Mouse (Mus musculus): ENCODE results near the gene Spc24.
"Not testable (repeated sequence)": the region's sequence is repeated elsewhere in the genome, so short reads cannot be mapped to it uniquely, and the experiment has no call there.

Spc24 gene

DNA sequence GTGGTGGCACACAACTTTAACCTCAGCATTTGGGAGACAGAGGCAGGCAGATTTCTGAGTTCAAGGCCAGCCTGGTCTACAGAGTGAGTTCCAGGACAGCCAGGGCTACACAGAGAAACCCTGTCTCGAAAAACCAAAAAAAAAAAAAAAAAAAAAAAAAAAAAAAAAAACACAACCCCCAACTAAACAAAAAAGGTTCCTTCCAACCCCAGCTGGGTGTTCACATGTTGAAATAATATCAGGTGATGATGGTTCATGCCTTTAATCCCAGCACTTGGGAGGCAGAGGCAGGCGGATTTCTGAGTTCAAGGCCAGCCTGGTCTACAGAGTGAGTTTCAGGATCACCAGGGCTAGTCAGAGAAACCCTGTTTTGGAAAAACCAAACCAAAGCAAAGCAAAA lies 26.2 kb upstream of the Spc24 start:
- in situ Hi-C loops (cut with MboI; ENCODE audit: low sequenced_read_pairs) = not testable (repeated sequence)

DNA sequence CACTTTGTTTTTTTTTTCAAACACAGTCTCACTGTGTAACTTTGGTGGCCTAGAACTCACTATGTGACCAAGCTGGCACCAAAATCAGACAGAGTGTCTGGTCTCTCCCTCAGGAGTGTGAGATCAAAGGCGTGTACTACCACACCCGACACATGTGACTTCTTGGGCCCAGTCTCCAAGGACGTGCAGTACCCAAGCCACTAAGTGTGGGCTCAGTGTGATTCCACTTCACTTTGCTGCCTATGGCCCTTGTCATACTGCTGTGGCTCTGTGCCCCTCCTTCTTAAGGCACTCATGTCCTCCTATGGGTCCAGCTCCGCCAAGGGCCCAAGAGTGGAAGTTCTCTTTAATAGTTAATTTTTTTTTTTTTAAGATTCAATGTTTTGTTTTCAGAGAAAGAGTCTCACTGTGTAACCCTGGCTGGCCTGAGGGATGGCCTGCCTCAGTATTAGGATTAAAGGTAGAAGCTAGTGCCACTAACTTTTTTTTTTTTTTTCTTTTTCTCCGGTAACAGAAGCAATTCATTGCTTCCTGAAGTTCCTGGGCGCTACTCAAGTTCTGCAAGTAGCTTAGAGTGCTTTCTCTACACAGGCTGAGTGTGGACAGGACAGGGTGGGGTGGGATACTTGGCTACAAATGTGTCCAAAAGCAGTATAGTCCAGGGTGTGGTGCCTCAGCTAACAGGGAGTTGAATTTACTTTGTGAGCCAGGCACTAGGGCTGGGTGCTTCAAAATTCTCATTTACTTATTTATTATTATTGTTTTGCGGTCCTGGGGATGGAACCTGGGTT lies 24.6 kb upstream of the Spc24 start:
- in situ Hi-C loops (cut with MboI; ENCODE audit: low sequenced_read_pairs) = no loop called here

DNA sequence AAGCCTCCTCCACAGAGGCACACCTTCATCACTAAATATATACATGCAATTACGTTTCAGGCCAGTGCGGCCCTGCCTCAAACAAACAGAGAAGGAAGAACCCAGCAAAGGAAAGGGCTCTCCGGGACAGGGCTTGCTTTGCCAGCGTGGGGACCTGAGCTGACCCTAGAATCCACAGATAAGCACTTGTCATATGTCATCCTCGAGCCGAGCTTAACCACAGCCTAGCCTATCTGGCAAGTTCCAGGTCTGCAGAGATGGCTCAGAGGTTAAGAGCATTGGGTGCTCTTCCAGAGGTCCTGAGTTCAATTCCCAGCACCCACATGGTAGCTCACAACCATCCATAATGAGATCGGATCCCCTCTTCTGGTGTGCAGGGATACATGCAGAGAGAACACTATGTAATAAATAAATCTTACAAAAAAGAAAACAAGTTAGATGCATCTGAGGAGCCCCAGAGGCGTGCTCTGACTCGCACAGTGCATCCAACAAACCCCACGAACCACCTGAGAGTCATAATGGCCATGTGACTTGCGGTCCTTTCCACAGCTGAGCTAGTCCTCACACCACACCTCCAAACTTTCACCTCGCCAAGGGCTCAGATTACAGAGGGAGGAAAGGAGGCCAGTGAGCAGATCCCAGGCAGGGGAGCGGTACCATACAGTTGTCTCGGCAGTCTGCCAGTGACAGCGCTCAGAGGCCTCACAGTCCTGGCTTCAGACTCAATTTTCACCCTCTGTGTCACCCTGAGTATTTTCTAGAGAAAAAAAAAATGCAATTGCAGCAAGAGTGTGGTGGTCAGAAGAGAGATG lies 21.8 kb upstream of the Spc24 start:
- in situ Hi-C loops (cut with MboI; ENCODE audit: low sequenced_read_pairs) = no loop called here

DNA sequence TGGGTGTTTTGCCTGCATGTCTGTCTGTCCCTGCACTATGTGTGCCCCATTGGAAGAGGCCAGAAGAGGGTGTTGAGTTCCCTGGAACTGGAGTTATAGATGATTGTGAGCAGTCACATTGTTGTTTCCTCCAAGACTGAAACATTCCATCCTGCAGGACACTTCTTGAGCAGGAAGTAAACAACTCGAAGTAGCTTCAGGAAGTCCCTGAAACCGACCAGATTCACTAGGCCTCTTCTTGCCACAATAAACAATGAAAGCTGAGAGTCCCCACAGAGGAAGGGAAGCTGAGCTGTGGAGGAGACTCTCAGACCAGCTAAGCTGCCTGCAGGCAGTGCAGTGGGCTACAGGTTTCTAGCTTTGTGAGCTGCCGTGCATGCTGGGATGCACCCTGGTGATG lies 17.6 kb upstream of the Spc24 start:
- in situ Hi-C loops (cut with MboI; ENCODE audit: low sequenced_read_pairs) = no loop called here

DNA sequence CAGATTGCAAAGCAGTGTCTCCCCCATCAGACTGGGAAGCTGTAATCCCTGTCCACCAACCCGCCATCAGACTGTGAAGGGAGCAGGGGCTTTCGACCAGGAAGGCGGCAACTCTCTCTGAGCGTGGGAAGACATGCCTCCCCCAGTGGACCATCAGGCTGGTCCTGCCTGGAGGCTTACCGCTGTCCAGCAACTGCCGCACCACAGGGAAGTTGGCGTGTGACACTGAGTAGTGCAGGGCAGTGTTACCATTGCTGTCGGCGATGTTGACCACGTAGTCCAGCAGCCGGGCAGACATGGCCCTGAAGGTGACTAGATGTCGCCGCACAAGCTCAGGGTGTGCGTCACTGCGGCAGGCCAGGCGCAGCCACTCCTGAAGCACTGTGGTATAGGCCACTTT lies 14.2 kb upstream of the Spc24 start:
- in situ Hi-C loops (cut with MboI; ENCODE audit: low sequenced_read_pairs) = no loop called here

DNA sequence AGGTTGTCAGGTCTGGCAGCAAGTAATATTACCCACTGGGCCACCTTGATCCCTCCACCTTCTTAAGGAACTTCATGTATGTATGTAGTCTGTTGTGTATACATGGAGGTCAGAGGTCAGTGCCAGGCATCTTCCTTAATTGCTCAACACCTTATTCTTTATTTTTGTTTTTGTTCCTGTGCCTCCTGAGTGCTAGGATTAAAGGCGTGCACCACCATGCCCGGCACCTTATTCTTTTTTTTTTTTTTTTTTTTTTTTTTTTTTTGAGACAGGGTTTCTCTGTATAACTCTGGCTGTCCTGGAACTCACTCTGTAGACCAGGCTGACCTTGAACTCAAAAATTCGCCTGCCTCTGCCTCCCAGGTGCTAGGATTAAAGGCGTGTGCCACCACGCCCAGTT lies 13.3 kb upstream of the Spc24 start:
- in situ Hi-C loops (cut with MboI; ENCODE audit: low sequenced_read_pairs) = not testable (repeated sequence)

DNA sequence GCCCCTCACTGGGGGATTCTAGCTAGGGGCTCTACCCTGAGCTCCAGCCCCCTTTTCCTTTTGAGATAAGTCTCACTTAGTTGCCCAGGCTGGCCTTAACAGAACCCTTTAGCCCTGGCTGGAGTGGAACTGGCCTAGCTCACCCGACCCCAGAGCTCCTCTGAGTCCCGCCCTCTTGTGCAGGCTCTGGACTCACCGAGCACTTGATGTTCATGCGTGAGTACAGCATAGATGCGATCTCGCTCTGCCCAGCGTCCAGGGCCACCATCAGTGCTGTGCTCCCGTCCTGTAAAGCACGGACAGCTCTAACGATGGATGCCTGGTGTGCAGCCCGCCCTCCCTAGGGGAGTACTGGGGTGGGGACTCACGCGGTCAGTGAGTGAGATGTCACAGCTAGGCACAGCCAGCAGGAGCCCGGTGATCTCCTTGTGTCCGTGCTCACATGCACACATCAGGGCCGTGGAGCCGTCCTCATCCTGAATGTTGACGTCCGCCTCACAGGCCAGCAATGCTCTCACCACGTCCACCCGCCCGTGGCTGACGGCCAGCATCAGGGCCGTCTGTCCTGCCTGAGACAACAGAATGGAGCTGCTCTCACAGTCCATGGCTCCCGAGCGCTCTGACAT lies 9.6 kb upstream of the Spc24 start:
- in situ Hi-C loops (cut with MboI; ENCODE audit: low sequenced_read_pairs) = no loop called here

DNA sequence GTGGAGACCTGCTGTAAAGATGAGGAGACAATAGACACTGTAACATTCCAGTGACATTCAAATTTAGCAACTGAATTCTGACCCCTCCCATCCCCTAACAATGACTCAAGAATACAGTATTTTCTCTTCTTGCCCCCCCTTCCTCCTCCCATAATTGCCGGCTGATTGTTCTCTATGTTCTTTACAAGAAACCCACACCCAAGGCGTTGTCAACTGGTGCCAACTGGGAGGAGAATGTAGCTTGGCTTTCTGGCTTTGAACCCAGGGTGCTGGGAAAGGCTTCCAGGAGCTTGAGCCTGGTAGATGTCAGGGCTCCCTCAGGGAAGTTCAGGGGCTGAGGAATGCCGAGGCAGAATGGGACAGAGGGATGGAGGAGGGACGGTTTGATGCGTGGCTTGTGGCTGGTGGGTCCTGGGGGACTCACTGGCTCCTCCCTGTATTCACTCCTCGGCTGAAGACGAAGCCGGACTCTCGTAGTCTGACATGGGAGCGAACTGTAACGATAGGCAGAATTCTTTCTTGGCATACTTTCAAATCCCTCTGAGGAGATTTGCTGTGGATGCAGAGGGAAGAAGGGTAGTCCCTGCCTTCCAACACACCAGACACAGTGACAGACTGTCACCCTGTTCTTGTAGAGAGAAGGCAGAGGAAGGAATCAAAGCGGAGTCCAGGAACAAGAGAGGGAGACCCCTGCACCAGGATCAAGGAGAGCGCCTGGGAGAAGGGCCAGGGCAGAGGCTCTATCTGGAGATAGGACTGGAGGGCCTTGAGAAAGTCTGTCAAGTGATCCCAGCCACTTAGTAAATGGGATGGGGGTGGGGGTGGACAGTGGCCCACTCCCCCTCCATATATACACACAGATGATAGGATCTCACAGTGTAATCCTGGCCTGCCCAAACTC lies 8.7 kb upstream of the Spc24 start:
- in situ Hi-C loops (cut with MboI; ENCODE audit: low sequenced_read_pairs) = no loop called here

DNA sequence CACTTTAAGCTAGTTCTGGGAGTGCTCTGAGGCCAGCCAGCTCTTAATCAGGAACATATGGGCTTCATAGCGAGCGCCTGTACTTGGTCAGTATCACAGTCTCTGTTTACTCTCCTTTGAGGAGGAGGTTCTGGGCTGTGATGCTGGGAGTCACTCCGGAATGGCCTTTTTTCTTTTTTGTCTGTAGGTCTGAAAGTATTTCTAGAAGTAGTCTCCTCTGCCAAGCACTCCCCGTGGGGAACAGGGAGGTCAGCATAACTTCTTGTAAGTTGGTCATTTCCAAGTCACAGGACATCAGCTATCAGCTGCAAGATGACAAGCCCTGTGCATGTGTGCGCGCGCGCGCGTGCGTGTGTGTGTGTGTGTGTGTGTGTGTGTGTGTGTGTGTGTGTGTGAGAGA lies 7.8 kb upstream of the Spc24 start:
- in situ Hi-C loops (cut with MboI; ENCODE audit: low sequenced_read_pairs) = no loop called here

DNA sequence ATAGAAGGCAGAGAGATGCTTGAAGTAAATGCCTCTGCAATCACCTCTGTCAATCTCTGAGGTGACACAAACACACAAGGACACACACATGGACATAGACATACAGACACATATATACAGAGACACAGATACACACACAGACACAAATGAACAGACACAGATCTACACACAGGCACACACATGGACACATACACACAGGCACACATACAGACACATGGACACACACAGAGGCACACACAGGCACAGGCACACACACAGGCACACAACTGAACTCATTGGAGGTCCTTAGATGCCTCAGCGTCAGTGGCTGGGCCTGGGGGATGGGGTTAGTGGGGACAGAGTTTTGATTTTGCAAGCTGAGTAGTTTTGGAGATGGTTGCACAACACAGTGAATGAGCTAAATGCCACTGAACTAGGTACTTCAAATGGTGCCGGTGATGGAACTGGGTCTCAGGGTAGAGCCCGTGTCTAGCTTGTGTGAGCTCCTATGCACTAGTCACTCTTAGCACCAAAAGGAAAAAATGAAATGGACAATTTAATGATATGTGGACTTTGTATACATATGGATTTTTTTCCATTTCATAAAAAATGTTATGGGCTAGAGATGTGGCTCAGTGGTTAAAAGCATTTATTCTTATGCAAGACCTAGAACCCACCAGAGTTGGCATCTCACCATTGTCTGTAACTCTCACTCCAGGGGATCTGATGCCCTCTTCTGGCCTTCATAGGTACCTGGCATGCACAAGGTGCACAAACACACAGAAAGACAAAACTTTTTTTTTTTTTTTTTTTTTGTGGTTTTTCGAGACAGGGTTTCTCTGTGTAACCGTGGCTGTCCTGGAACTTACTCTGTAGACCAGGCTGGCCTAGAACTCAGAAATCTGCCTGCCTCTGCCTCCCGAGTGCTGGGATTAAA lies 4.2 kb upstream of the Spc24 start:
- in situ Hi-C loops (cut with MboI; ENCODE audit: low sequenced_read_pairs) = no loop called here

DNA sequence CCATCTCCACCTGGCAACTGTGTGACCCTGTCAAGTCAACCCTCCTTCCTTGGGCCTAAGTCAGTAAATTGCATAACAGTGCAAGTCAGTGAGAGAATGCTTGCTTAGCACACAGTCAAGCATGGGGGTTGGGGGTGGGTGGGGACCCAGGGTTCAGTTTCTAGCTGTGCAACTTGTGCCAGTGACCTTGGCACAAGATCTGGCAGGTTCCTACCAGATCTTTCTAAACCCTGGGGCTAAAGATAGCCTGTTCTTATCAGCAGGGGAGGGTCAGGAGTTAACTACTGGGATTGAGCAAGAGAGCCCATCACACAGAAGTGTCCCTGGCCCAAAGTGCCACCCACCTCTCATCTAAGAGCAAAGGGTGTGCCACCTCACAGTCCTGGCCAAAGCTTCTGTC lies 2.0 kb upstream of the Spc24 start:
- in situ Hi-C loops (cut with MboI; ENCODE audit: low sequenced_read_pairs) = no loop called here

DNA sequence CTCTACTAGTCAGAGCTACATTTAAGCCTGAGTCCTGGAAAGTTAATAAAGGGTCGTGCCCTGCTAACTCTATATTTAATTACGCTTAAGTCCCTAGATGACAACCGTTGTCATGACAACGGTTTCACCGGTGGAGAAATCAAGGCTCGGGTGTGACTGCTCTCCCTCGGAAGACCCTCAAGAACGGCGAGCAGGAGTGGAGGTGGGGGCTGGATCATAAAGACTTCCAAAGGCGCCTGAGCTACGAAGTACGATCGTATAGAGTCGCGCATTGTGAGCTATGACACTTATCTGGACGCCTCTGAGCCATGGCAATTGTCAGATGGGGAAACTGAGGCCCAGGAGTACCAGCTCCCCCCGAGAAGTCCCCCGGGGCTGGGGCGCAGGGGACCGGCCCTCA lies 385 bp downstream of the Spc24 start:
- in situ Hi-C loops (cut with MboI; ENCODE audit: low sequenced_read_pairs) = no loop called here

DNA sequence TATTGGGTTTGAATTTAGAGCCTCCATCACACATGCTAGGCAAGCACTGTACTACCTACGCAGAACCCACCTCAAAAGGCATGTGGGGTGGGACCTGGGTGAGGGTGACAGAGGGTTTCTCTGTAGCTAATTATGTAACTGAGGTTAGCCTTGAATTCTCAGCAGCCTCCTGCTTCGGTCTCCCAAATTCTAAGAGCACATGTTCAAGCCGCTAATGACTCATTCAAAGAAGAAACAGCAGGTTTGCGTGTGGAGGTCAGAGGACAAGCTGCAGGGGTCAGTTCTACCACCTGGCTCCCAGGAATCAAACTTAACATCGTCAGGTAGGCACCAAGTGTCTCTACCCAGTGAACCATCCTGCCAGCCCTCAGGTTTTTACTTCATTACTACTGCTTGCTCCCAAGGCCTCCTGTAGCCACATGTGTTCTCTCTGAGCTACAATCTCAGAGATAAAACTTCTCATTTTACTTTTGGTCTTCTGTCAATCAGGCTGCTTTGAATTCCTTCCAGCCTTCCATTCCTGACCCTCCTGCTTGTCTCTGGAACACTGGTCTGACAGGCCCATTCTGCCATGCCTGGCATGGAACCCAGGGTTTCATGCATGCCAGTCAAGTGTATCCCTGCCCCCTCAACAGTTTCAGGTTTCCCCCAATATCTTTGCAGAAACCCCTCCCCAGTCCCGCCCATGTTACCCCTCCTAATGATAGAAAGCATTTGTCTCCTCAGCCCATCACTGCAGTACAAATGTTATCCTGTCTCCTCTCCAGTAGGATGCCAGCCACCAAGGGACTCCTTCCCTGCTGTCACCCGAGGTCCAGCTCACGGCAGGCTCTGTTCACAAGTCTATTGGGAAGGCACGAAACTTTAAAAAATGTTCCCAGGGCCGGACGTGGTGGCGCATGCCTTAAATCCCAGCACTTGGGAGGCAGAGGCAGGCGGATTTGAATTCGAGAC lies 1.2 kb downstream of the Spc24 start:
- in situ Hi-C loops (cut with MboI; ENCODE audit: low sequenced_read_pairs) = no loop called here

DNA sequence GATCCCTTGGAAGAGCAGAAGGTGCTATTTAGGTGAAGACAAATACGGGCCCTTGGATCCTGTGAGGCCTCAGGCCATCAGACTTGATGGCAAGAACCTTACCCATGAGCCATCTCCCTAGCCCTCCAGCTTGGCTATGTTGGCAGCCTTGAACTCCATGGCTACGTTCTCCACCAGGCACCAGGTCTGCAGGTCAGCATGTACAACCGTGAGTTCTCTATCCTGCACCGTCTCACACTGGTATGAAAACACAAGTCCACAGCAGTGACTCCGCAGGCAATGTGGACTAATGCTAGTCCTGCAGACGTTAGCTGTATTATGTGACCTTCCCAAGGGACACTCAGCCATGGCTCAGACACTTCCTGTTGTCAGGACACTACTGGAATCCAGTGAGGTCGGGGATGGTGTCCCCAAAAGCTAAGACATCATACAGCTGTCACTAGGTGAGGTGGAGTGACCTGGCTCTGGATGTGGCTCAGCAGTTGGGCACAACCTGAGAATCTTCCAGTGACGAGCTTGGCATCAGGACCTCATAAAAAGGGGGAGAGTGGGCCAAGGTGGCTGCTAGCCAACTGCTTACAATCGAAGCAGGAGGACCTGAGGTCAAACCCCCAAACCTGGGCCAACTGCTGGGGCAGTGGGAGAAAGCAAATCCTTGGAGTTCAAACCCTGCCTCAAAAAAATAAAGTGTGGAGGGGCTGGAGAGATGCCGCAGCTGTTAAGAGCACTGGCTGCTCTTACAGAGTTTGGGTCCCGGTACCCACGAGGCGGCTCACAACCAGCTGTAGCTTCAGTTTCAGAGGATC lies 5.4 kb downstream of the Spc24 start:
- in situ Hi-C loops (cut with MboI; ENCODE audit: low sequenced_read_pairs) = no loop called here

DNA sequence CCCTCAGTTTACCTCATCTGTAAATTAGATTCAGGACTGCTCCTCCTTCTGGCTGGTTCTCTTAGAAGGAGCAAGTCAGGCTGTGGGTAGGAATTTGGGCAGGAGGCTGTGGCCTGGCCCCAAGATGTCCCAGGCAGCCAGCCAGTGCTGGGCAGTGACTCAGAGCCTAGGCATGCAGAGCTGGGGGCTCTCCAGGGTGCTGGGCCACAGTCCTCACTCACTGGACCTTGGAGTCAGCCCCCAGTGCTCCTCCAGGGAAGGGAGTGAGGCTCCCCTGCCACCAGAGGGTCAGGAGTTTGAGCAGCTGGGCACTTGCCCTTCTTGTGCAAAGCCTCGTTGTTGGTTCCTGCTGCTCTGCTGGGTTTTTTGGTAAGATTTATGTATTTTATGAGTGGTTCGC lies 6.1 kb downstream of the Spc24 start:
- in situ Hi-C loops (cut with MboI; ENCODE audit: low sequenced_read_pairs) = no loop called here

DNA sequence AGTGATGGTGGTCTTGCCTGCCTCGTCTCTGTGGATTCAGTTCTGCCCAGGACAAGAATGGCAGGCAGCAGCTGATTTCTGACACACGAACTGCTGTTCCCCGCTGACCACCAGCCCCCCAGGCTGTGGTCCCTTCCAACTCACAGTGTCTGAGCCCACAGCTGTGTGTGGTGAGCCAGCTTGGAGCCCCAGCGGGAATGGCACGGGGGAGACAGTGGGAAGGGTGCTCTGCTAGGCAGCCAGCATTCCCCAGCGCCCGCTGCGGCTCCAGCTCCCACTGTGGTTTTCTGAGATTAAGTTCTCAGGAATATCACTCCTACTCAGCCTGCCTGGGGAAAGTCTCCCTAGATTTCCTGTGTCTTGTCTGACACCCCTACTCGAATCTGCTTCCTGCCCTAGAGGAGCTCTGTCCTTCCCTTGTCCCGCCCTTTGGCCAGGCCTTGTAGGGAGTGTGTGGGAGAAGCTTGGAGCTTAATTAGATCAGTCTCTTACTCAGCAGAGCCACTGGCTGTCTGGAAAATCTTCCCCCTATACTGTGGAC lies 7.8 kb downstream of the Spc24 start:
- in situ Hi-C loops (cut with MboI; ENCODE audit: low sequenced_read_pairs) = no loop called here

DNA sequence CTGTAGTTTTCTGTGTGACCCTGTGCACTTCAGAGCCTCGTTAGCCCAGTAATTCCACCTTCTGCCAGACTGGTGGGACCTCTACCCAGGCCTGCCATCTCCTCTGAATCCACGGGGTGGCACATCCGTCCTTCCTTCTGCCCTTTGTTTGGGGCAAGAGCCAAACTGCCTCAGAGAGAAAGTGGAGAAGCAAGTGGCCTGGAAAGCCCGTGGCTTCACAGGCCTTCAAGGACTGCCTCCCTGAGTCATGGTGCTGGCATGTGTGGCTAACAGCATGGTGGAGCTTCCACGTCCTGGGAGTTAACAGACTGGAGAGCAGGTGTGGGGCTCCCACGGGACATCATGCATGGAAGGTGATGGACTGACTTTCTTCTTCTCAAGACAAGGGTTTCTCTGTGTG lies 8.8 kb downstream of the Spc24 start:
- in situ Hi-C loops (cut with MboI; ENCODE audit: low sequenced_read_pairs) = no loop called here

DNA sequence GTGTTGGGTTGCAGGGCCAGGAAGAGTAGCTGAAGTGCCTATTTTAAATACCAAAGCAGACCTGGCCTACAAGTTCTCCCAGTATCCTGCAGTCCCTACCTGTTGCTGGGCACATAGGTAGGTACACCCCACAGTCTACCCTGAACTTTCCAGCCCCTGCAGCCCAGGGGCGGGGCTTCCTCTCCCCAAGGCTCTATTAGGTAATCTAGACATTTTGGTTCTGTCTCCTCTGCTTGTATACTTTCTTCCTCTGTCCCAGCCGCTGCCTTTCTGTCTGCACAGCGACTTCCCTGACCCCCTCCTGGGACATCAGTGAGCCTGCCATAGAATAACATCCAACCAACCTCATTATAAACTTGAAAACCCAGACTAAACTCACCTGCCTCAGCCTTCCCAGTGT lies 9.7 kb downstream of the Spc24 start:
- in situ Hi-C loops (cut with MboI; ENCODE audit: low sequenced_read_pairs) = no loop called here
